Mouse (Mus musculus): ENCODE results near the gene Olfr1133.
"Not testable (repeated sequence)": the region's sequence is repeated elsewhere in the genome, so short reads cannot be mapped to it uniquely, and the experiment has no call there.

The Olfr1133 gene

GRCm38 (mm10) chr2:87647274-87647673 lies at the start of gene Olfr1133:
Gene Olfr1133 (minus strand): TSS chr2:87647374.
- no peak for DNase-seq (ENCODE audit: low read depth, low spot score)

- no peak for DNase-seq (ENCODE audit: low read depth, low spot score)
These were observed 46.7 kb upstream of the Olfr1133 start, which contains the start of gene Olfr1136 for GRCm38 (mm10) chr2:87693847-87694246. Gene Olfr1136 (minus strand): TSS chr2:87693947.

GRCm38 (mm10) chr2:87673564-87673963 lies 26.4 kb upstream of the Olfr1133 start, which contains the start of gene Olfr1135:
Gene Olfr1135 (minus strand): TSS chr2:87673664.
- DNase-seq (ENCODE audit: low read depth, low spot score): no peak

- no peak for DNase-seq (ENCODE audit: low read depth, low spot score)
These were observed 11.2 kb upstream of the Olfr1133 start, which contains the start of gene Olfr1134 for GRCm38 (mm10) chr2:87658360-87658759. Gene Olfr1134 (minus strand): TSS chr2:87658460.

- no peak for DNase-seq (ENCODE audit: low read depth, low spot score)
These were observed 4.7 kb downstream of the Olfr1133 start for GRCm38 (mm10) chr2:87642441-87642840.

- no peak for DNase-seq (ENCODE audit: low read depth, low spot score)
These were observed 9.7 kb downstream of the Olfr1133 start, which contains the start of gene Olfr1132 for GRCm38 (mm10) chr2:87637435-87637834. Gene Olfr1132 (minus strand): TSS chr2:87637535.

- no peak for DNase-seq (ENCODE audit: low read depth, low spot score)
These were observed 20.4 kb downstream of the Olfr1133 start, which contains the start of gene Olfr1131 for GRCm38 (mm10) chr2:87626804-87627203. Gene Olfr1131 (plus strand): TSS chr2:87627104.

GRCm38 (mm10) chr2:87605912-87606311 lies 41.3 kb downstream of the Olfr1133 start, which contains the start of gene Olfr1130:
Gene Olfr1130 (plus strand): TSS chr2:87606212.
- not testable (repeated sequence) for DNase-seq (ENCODE audit: low read depth, low spot score)
